Comparison of ENCODE assay signal across 21 mouse cellular contexts in the genomic region with DNA sequence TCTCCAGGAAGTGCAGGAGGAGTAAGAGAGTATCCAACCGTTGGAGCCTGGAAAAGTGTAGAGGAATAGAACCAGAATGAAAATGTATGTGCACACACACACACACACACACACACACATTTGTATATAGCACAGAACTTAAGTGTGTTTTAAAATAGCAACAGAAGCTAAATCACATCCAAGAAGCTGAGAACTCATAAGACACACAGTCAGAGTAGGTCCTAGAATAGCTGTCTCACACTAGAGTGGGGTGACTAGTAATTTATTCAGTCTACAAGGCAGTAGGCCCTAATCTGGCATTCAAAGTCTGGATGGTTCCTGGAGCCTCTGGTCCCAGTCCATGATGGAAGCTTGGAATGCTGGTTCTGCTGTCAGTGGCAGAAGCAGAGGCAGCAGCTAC. TPM values are rescaled to one million over a fixed set of nuclear protein-coding genes. Genes with fewer than 3 reads are reported as not detected.
"Had no signal": no experiment of that assay in that cellular context is flagged by ENCODE, and none has a peak within 500 bp of the region (broad histone marks: within the 10 kb centered on the region; RNA-seq: fewer than 3 reads in every experiment).

No protein-coding gene starts in this region.

- H3K27ac ChIP-seq: lung, embryonic 15.5 days; macrophage; midbrain, embryonic 13.5 days; midbrain, embryonic 15.5 days; neural tube, embryonic 12.5 days; stomach, embryonic 15.5 days; stomach, postnatal 0 days had no signal

- DNase-seq: liver, postnatal 0 days; lung, adult 2 months; lung, postnatal 14 days; lung, postnatal 36 days; right cerebral cortex, postnatal 25 days; thymus, adult 18-20 months; thymus, postnatal 14 days; thymus, postnatal 36 days had no signal

- H3K4me3 ChIP-seq: lung, embryonic 15.5 days; megakaryocyte, embryonic 14.5 days; midbrain, embryonic 13.5 days; midbrain, embryonic 15.5 days; neural tube, embryonic 12.5 days; stomach, embryonic 15.5 days had no signal

- H3K9me3 ChIP-seq: lung, embryonic 15.5 days; megakaryocyte, embryonic 14.5 days; midbrain, embryonic 13.5 days; midbrain, embryonic 15.5 days; neural tube, embryonic 12.5 days; stomach, embryonic 15.5 days had no signal

- H3K9ac ChIP-seq: liver, postnatal 0 days; lung, embryonic 15.5 days; midbrain, embryonic 13.5 days; midbrain, embryonic 15.5 days; neural tube, embryonic 12.5 days; stomach, embryonic 15.5 days had no signal

- H3K4me2 ChIP-seq: lung, embryonic 15.5 days; midbrain, embryonic 11.5 days; midbrain, embryonic 13.5 days; midbrain, embryonic 15.5 days; neural tube, embryonic 12.5 days; stomach, embryonic 15.5 days had no signal

- ATAC-seq: liver, postnatal 0 days; lung, postnatal 0 days; midbrain, embryonic 13.5 days; midbrain, embryonic 15.5 days had no signal

- H3K27me3 ChIP-seq: lung, embryonic 15.5 days; midbrain, embryonic 13.5 days; midbrain, embryonic 15.5 days; neural tube, embryonic 12.5 days; stomach, embryonic 15.5 days had no signal

- H3K4me1 ChIP-seq: lung, embryonic 15.5 days; megakaryocyte, embryonic 14.5 days; midbrain, embryonic 13.5 days; midbrain, embryonic 15.5 days; neural tube, embryonic 12.5 days; stomach, embryonic 15.5 days had no signal

- H3K36me3 ChIP-seq: lung, embryonic 15.5 days; midbrain, embryonic 13.5 days; midbrain, embryonic 15.5 days; neural tube, embryonic 12.5 days; stomach, embryonic 15.5 days had no signal

RNA-seq across cellular contexts. Expression of gene Fcrl5, which starts 5.0 kb away (rescaled TPM):
- total RNA-seq: midbrain, postnatal 0 days had no signal
- polyA plus RNA-seq: liver, postnatal 0 days; lung, embryonic 15.5 days; lung, postnatal 0 days; midbrain, embryonic 11.5 days; midbrain, embryonic 13.5 days; midbrain, embryonic 15.5 days; midbrain, postnatal 0 days; neural tube, embryonic 12.5 days; neural tube, embryonic 14.5 days; stomach, embryonic 15.5 days; stomach, postnatal 0 days; thymus, postnatal 0 days had no signal
